Mouse (Mus musculus): ENCODE measurements around the gene Oit1. TPM values are rescaled to one million over a fixed set of nuclear protein-coding genes. Genes with fewer than 3 reads are reported as not detected.

Oit1 gene
- total RNA-seq (2022): not detected

DNA sequence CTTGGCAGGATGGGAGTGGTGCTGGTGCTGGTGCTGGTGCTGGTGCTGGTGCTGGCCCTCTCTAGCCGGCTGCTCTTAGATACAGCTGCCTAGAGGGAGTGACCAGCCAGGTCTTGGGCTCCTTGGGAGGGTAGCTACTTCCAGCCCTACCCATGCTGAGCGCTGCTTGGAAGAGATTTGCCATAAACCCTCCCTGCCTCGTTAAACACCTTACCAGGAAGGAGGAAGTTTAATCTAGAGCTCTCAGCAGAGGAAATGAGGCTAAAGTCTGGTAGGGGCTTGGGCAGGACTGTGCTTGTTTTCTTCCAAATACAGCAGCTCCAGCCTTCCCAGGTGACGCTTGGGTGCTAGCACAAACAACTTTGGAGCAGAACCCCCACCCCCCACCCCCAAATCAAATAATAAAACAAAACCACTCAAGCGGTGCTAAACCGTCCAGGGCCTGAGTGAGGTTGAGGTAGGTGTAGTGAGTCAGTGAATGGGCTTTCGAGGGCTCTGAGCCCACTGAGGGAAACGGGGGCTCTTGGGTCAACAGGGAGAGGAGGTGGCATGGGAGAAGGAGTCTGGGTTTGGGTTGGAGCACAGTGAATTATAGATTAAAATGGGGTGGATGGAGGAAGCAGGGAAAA lies at the start of gene Oit1:
Gene Oit1, minus strand, starts transcription at position 70 of the 629 bp plus-strand sequence.
- no peak for DNase-seq (ENCODE audit: low spot score in 2 of 2)

DNA sequence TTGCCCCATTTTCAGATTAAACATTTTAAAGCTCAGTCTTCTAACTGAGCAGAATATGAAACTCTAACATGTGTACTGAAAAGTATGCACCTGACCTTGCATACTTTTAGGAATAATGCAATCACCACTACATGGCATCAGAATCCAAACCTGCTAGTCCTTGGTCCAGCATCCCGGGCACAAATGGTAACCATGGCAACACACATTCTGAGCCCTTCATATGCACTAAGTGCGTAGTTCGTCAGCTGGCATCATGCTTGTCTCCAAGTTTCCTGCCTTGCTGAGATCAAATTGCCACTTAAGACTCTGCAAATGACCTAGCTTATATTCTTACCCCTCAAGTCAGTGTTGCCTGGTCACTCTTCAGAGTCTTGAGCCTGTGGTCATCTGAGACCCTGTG lies 44.3 kb upstream of the Oit1 start:
- DNase-seq (ENCODE audit: low spot score in 2 of 2): no peak

DNA sequence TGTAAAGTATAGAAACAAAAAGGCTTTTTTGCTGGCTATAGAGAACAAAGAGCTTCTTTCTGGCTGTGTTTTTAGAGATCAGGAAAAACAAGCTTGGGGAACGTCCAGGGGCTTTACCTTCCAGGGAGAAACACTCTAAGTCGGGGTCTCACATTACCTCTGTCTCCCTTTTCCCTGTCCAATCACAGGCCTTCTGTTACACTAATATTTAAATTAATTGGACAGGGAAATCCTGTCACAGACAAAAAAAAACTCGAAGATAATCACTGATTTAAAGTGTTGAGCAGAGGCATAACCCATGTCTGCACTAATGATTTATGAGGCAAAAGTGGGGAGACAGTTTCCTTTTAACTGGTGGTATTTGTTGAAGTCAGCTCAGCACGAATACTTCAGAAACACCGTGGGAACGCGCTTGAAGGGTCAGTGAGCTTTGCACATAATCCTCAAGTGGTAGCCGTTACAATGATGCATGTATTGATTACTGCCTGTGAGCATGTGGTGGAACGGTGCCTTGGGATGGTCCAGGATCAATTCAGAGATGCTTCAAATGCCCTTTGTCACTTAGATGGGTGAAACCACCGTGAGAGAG lies 42.7 kb upstream of the Oit1 start:
- DNase-seq (ENCODE audit: low spot score in 2 of 2): no peak

DNA sequence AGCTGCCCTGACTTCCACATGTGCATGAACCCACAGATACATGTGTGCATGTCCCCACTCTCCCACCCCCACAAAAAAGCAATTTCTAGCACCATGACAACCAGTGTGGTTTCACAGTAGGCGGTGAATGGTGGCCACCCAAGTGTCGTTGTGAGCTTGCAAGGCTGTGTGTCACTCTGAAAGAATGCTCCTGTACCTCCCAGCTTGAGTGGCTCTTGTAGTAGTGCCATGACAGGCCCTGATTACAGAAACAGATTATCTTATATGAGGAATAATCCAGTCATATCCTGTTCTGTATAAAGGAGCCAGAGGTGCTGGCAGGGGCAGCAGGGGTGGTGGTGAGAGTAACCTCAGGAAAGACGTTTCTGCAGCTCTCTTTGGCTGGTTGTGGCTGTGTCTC lies 40.1 kb upstream of the Oit1 start:
- DNase-seq (ENCODE audit: low spot score in 2 of 2): no peak

DNA sequence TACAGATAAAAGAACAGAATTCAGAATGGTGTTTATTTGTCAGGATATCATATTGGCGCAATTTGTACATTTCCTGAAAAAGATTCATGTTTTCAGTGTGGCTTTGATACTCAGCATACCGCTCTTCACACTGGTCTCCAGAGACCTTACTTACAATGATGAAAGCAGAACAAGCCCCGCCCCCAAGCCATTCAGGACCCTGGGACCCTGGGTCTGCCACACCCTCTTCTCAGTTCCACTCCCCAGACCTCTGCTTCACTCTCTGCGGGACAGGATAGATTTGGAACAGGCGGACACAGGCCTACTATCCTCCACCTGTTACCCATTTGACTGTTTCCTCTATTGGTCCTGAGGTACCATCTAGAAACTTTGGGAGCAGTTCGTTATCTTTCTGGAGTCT lies 27.4 kb upstream of the Oit1 start:
- DNase-seq (ENCODE audit: low spot score in 2 of 2): no peak

GRCm38 (mm10) chr14:8403310-8403709 lies 24.8 kb upstream of the Oit1 start:
- no peak for DNase-seq (ENCODE audit: low spot score in 2 of 2)

GRCm38 (mm10) chr14:8398507-8398906 lies 20.0 kb upstream of the Oit1 start:
- no peak for DNase-seq (ENCODE audit: low spot score in 2 of 2)

GRCm38 (mm10) chr14:8395690-8396287 lies 17.2 kb upstream of the Oit1 start:
- DNase-seq (ENCODE audit: low spot score in 2 of 2): no peak

- DNase-seq (ENCODE audit: low spot score in 2 of 2): no peak
Measured at GRCm38 (mm10) chr14:8392181-8392825, 13.7 kb upstream of the Oit1 start.

GRCm38 (mm10) chr14:8369394-8369793 lies 9.2 kb downstream of the Oit1 start:
- no peak for DNase-seq (ENCODE audit: low spot score in 2 of 2)

DNA sequence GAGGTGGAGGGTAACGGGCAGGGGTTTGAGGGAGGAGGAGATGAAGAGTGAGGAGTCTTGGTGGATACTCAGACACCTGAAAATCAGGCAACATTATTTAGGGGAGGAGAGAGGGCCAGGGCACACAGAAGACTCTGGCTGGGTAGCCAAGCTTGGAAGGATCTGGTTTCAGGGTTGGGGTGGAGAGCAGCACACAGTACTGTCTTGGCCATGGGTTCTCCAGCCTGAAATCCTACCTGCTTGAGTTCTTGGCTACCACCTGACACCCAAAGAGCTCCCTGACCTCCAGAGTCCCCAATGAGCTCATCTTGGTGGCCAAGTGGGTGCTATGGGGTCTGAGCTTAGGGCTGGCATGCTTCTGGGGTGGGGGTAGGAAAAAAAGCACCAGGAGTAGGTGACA lies 9.7 kb downstream of the Oit1 start:
- no peak for DNase-seq (ENCODE audit: low spot score in 2 of 2)

GRCm38 (mm10) chr14:8367727-8368520 lies 10.6 kb downstream of the Oit1 start:
- no peak for DNase-seq (ENCODE audit: low spot score in 2 of 2)

DNA sequence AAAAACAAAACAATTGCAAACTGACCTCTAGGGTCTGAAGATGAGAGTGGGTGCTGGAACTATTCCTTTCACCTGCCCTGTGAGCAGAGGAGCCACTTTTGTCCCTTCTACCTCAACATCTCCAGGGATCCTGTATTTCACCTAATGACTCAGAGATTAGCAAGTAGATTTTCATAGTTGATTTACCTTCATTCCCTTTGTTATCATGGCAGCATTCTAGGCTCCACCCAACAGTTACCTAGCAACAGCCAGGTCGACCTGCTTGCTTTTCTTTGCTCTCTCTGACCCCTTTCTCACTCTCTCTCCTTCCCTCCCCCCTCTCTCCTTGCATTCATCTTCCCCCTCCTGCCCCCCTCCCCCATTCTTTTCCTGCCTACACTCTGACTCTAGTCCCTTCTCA lies 11.4 kb downstream of the Oit1 start:
- DNase-seq (ENCODE audit: low spot score in 2 of 2): no peak

DNA sequence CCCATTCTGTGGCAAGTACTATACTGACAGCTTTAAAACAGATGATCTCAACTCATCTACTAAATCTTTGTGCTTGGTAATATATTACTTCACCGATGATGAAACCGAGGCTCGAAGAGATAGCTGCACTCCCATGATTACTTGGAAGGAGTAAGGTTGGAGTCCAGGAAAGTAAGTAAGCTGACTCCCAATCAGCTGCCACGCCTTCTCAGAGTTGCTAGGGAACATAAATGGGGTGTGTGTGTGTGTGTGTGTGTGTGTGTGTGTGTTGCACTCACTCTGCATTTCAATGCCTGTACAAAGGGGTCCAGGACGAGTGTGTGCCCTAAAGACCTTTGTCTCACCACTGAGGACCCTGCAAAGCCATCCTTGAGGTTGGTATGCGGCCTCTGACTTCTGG lies 12.7 kb downstream of the Oit1 start:
- no peak for DNase-seq (ENCODE audit: low spot score in 2 of 2)

DNA sequence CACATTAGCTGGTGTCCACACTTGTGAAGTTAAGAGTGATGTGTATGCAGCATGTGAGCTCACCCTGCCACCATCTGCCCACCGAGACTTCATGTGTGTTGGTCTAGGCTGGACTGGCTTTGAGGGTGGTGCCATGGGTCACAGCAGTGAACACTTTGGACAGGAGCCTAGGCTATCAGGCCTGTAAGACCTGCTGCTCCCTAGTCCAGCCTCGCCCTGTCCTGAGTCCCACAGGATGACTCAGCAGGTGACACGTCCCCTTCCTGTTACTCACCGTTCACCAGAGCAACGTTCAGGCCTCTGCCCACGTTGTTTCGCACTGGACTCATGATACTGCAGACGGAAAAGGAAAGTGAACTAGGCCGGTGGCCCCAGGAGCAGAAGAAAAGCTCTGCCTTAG lies 21.7 kb downstream of the Oit1 start:
- DNase-seq (ENCODE audit: low spot score in 2 of 2): no peak

DNA sequence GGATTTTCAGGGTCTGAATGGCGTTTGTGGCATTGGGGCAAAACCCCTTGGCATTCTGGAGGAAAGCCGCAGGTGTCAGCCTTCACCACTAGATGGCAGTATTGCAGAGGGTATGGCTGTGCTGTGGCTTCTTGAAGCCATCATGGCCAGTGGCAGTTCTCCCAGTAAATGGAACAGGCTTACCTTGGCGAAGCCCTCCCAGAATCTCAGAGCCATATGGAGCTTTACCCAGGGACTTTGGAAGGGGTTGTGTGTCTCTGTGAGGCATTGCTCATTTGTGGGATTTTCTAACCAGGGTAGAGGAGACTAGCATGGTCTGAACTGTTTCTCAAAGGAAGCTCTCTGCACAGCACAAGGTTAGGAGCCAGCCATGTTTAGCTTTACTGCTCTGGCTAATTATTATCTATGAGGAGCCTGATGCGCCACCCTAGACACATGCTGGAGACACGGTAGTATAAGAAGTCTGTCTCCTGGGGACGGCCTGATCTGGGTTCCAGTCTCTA lies 22.5 kb downstream of the Oit1 start:
- peak; percentile 33 to 63 for DNase-seq (ENCODE audit: low spot score in 2 of 2)

DNA sequence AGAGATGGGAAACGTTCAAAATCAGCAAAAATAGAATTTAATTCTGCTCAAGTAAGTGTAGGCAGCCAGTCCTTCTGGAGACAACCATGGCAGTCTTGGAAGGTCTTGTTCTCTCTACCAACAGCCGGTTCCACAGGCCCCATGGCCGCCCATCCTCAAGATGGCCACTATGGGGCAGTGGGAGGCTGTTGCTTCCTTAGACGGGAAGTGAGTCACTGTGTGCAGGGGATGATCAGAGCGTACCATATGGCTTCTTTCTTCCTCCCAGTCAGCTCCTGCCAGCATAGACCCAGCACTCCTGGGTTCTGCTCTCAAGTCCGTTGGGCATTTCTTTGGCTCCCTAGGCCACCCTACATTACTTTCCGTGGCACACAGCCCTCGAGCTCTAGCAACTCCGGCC lies 29.6 kb downstream of the Oit1 start:
- no peak for DNase-seq (ENCODE audit: low spot score in 2 of 2)

DNA sequence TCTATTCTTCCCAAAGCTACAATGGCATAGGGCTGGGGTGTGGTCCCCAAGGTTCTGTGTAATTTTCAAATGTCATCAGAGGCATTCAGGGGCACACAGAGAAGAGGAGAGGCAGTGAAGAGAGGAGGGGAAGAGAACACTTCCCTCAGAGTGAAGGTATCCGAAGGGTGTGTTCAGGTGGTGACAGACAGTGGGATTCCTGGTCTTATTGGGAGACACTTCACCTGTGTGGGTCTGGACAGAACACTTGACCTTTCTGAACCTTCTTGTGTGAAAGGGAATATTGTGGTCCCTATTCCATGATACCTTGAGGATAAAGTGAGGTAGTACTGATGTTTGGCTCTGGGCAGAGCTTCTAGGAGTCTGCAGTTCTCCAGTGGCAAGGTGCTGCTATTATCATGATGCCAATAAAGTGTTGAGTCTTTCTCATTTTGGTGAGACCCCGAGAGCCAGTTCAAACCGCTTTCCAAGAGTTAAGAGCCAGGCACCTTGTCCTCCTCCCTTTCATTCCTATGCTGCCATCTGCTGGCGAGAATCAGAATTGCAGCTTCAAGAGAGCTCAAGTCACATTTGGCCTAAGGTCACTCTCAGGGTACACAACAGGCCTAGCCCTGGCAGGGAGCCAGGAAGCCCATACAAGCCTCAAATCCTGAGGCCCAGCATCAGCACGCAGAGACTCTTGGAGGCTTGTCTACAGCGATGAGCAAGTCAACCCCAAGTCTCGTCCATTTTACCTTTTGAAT lies 32.1 kb downstream of the Oit1 start:
- peak; percentile 55 to 79 for DNase-seq (ENCODE audit: low spot score in 2 of 2)

DNA sequence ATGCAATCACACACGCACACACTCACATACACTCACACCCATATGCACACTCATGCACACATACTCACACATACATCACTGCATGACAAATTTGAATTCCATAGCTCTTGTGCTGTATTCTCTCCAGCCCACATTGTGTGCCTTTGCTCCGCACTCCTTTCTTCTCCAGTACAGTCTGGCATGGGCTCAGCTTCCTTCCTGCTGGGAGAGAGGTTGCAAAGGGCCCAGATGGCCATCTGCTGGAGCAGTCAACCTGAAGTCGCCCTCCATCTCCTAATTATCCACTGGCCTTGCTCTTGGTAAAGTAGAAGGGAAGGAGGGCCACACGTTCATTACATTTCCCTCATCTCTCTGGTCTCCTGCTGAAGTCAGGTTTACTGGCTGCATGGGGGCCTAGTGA lies 33.0 kb downstream of the Oit1 start:
- no peak for DNase-seq (ENCODE audit: low spot score in 2 of 2)

GRCm38 (mm10) chr14:8342509-8343106 lies 35.9 kb downstream of the Oit1 start:
- DNase-seq (ENCODE audit: low spot score in 2 of 2): no peak

DNA sequence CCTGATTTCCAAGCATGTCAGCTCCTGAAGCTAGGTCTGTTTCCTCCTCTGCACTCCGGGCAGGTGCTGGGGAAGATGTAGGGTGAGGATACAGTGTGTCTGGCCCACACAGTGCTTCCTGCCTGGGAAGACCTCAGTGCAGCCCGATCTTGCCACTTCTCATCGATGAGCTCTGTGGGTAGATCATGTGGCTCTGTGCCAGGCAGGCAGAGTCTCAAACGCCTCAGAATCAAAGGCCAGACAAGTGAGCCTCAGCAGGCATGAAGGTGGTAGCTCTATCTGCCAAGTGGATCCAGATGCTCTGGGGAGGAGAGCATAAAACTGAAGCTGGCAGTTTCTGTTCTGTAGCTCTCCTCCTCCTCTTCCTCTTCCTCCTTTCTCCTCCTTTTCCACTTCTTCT lies 38.3 kb downstream of the Oit1 start:
- DNase-seq (ENCODE audit: low spot score in 2 of 2): no peak
